Mouse (Mus musculus): ENCODE data around the gene Gm20431. TPM values are rescaled to one million over a fixed set of nuclear protein-coding genes. Genes with fewer than 3 reads are reported as not detected.

Gm20431 gene
- total RNA-seq, 2 experiments from 2014 or later, result not detected

GRCm38 (mm10) chr2:167605817-167606744 is 55.2 kb downstream of the Gm20431 start:
- ATAC-seq (replicated peaks; ENCODE audit: low FRiP score, poor library complexity, severe bottlenecking), result no peak

- ATAC-seq (replicated peaks; ENCODE audit: low FRiP score, poor library complexity, severe bottlenecking), result peak; percentile 74
Observed at GRCm38 (mm10) chr2:167605178-167605794, 56.0 kb downstream of the Gm20431 start.

- ATAC-seq (replicated peaks; ENCODE audit: low FRiP score, poor library complexity, severe bottlenecking), result no peak
Observed at GRCm38 (mm10) chr2:167602978-167603377, 58.3 kb downstream of the Gm20431 start.

- no peak for ATAC-seq (replicated peaks; ENCODE audit: low FRiP score, poor library complexity, severe bottlenecking)
Observed at GRCm38 (mm10) chr2:167602364-167602763, 58.9 kb downstream of the Gm20431 start.

- no peak for ATAC-seq (replicated peaks; ENCODE audit: low FRiP score, poor library complexity, severe bottlenecking)
Observed at GRCm38 (mm10) chr2:167600481-167600995, 60.8 kb downstream of the Gm20431 start.

GRCm38 (mm10) chr2:167599917-167600316 is 61.4 kb downstream of the Gm20431 start:
- ATAC-seq (replicated peaks; ENCODE audit: low FRiP score, poor library complexity, severe bottlenecking), result no peak

GRCm38 (mm10) chr2:167599195-167599594 is 62.1 kb downstream of the Gm20431 start:
- no peak for ATAC-seq (replicated peaks; ENCODE audit: low FRiP score, poor library complexity, severe bottlenecking)

GRCm38 (mm10) chr2:167597492-167598186 is 63.7 kb downstream of the Gm20431 start:
- ATAC-seq (replicated peaks; ENCODE audit: low FRiP score, poor library complexity, severe bottlenecking), result no peak

- no peak for ATAC-seq (replicated peaks; ENCODE audit: low FRiP score, poor library complexity, severe bottlenecking)
Observed at GRCm38 (mm10) chr2:167596726-167597491, 64.4 kb downstream of the Gm20431 start.

GRCm38 (mm10) chr2:167596262-167596661 is 65.0 kb downstream of the Gm20431 start:
- no peak for ATAC-seq (replicated peaks; ENCODE audit: low FRiP score, poor library complexity, severe bottlenecking)

- no peak for ATAC-seq (replicated peaks; ENCODE audit: low FRiP score, poor library complexity, severe bottlenecking)
Observed at GRCm38 (mm10) chr2:167595761-167596171, 65.5 kb downstream of the Gm20431 start.

- ATAC-seq (replicated peaks; ENCODE audit: low FRiP score, poor library complexity, severe bottlenecking), result no peak
Observed at GRCm38 (mm10) chr2:167594444-167594934, 66.8 kb downstream of the Gm20431 start.

GRCm38 (mm10) chr2:167593551-167594250 is 67.6 kb downstream of the Gm20431 start:
- ATAC-seq (replicated peaks; ENCODE audit: low FRiP score, poor library complexity, severe bottlenecking), result no peak

GRCm38 (mm10) chr2:167588774-167589577 is 72.3 kb downstream of the Gm20431 start:
- peak; percentile 58 for ATAC-seq (replicated peaks; ENCODE audit: low FRiP score, poor library complexity, severe bottlenecking)

- no peak for ATAC-seq (replicated peaks; ENCODE audit: low FRiP score, poor library complexity, severe bottlenecking)
Observed at GRCm38 (mm10) chr2:167586976-167587375, 74.3 kb downstream of the Gm20431 start.

- ATAC-seq (replicated peaks; ENCODE audit: low FRiP score, poor library complexity, severe bottlenecking), result no peak
Observed at GRCm38 (mm10) chr2:167586041-167586440, 75.3 kb downstream of the Gm20431 start.

- no peak for ATAC-seq (replicated peaks; ENCODE audit: low FRiP score, poor library complexity, severe bottlenecking)
Observed at GRCm38 (mm10) chr2:167585273-167585672, 76.0 kb downstream of the Gm20431 start.

Measured in erythroid progenitor cell, adult 5-6 weeks (primary cell).